Mouse (Mus musculus): ENCODE data around the gene Lama1.
"Not testable (repeated sequence)": the region's sequence is repeated elsewhere in the genome, so short reads cannot be mapped to it uniquely, and the experiment has no call there.

Gene Lama1

GRCm38 (mm10) chr17:67838948-67839347, 141.9 kb downstream of the Lama1 start:
- DNase-seq (ENCODE audit: low read depth, low spot score), result no peak

GRCm38 (mm10) chr17:67841494-67841893, 144.4 kb downstream of the Lama1 start:
- not testable (repeated sequence) for DNase-seq (ENCODE audit: low read depth, low spot score)

- DNase-seq (ENCODE audit: low read depth, low spot score), result no peak
Observed at GRCm38 (mm10) chr17:67861080-67861630, 164.1 kb downstream of the Lama1 start.

- peak; percentile 83 for DNase-seq (ENCODE audit: low read depth, low spot score)
Observed at GRCm38 (mm10) chr17:67861744-67862535, 164.9 kb downstream of the Lama1 start.

GRCm38 (mm10) chr17:67864363-67864762, 167.3 kb downstream of the Lama1 start:
- no peak for DNase-seq (ENCODE audit: low read depth, low spot score)

- no peak for DNase-seq (ENCODE audit: low read depth, low spot score)
Observed at GRCm38 (mm10) chr17:67864912-67865311, 167.9 kb downstream of the Lama1 start.

GRCm38 (mm10) chr17:67866026-67866425, 169.0 kb downstream of the Lama1 start:
- no peak for DNase-seq (ENCODE audit: low read depth, low spot score)

GRCm38 (mm10) chr17:67866541-67867241, 169.6 kb downstream of the Lama1 start:
- no peak for DNase-seq (ENCODE audit: low read depth, low spot score)

- DNase-seq (ENCODE audit: low read depth, low spot score), result peak; percentile 81
Observed at GRCm38 (mm10) chr17:67869731-67870601, 172.9 kb downstream of the Lama1 start.
